Mouse (Mus musculus): ENCODE data around the gene Vti1b.
A peak's percentile ranks its signal among the peaks of the same experiment; 100 is the strongest.

- TF ChIP-seq POLR2A (IDR thresholded peaks at IDR 0.05; ENCODE audit: low read depth, low read length) (no peak), CTCF (IDR thresholded peaks at IDR 0.05; ENCODE audit: borderline replicate concordance, insufficient read depth, low read length) (0 out of 2 replicates have a peak, but pooled peaks have one; percentile 24)
Observed at GRCm38 (mm10) chr12:79193441-79193840, 21.0 kb upstream of the Vti1b start.
